Mouse (Mus musculus): ENCODE measurements around the gene Gstcd. TPM values are rescaled to one million over a fixed set of nuclear protein-coding genes. Genes with fewer than 3 reads are reported as not detected.
A peak's percentile ranks its signal among the peaks of the same experiment; 100 is the strongest.

Gstcd gene
- total and polyA plus RNA-seq, 2 experiments from 2014 or later: 1.2 to 4.4 TPM

- no peak overlapping the region for H3K4me3 ChIP-seq (ENCODE audit: low read depth, low read length)
- WGBS: 53% methylated on average over 3 of the region's 3 CpGs
- H3K27me3 ChIP-seq (ENCODE audit: control insufficient read depth, insufficient read depth, low read length): no peaks in the 10 kb centered on the region
- ATAC-seq (ENCODE audit: insufficient read depth, low read depth) (no peak), DNase-seq (ENCODE audit: low spot score) (peak; percentile 32)
- H3K27ac ChIP-seq (ENCODE audit: low read depth): no peak overlapping the region
- no peak overlapping the region for H3K9ac ChIP-seq (replicated peaks; ENCODE audit: low read depth, low read length)
- peaks cover 20% of the 10 kb centered on the region for H3K36me3 ChIP-seq (replicated peaks; ENCODE audit: control insufficient read depth, insufficient read depth, low read length)
- no peak overlapping the region for H3K4me2 ChIP-seq (ENCODE audit: low read depth, low read length)
- TF ChIP-seq EP300 (IDR thresholded peaks at IDR 0.05; ENCODE audit: low read depth): no peak
- TF ChIP-seq CTCF (IDR thresholded peaks at IDR 0.05; ENCODE audit: low read depth): peak; percentile 53
- peaks cover 6% of the 10 kb centered on the region for H3K4me1 ChIP-seq (ENCODE audit: control insufficient read depth, insufficient read depth)
- H3K9me3 ChIP-seq (replicated peaks; ENCODE audit: control insufficient read depth, low read length): no peaks in the 10 kb centered on the region
Measured at GRCm38 (mm10) chr3:133085858-133086257, 6.0 kb downstream of the Gstcd start.

DNA sequence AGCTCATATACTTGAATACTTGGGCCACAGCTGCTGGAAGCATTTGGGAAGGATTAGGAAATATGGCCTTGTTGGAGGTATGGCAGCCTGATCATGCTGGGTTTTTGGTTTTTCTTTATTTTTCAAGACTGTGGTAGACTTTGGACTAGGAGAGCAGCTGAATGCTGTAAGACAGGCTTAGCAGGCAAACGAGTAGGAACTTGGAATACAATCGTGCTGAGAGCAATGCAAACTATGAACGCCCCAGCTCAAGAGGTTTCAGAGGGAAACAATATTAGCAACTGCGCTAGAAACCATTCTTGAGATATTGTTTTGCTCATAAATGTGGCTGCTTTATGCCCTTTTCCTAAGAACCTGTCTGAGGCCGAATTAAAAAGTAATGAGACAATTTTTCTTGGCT is 9.1 kb downstream of the Gstcd start:
- no peak overlapping the region for H3K4me2 ChIP-seq (ENCODE audit: low read depth, low read length)
- H3K27me3 ChIP-seq (ENCODE audit: control insufficient read depth, insufficient read depth, low read length): no peaks in the 10 kb centered on the region
- no peak for ATAC-seq (ENCODE audit: insufficient read depth, low read depth)
- H3K4me1 ChIP-seq (ENCODE audit: control insufficient read depth, insufficient read depth): no peaks in the 10 kb centered on the region
- H3K36me3 ChIP-seq (replicated peaks; ENCODE audit: control insufficient read depth, insufficient read depth, low read length): peaks cover 20% of the 10 kb centered on the region
- H3K9me3 ChIP-seq (replicated peaks; ENCODE audit: control insufficient read depth, low read length): no peaks in the 10 kb centered on the region
- TF ChIP-seq CTCF (IDR thresholded peaks at IDR 0.05; ENCODE audit: low read depth): no peak
- H3K4me3 ChIP-seq (ENCODE audit: low read depth, low read length): no peak overlapping the region
- no peak overlapping the region for H3K27ac ChIP-seq (ENCODE audit: low read depth)
- 88% methylated on average over 5 of the region's 5 CpGs for WGBS
- H3K9ac ChIP-seq (replicated peaks; ENCODE audit: low read depth, low read length): no peak overlapping the region
- DNase-seq (ENCODE audit: low spot score): no peak

DNA sequence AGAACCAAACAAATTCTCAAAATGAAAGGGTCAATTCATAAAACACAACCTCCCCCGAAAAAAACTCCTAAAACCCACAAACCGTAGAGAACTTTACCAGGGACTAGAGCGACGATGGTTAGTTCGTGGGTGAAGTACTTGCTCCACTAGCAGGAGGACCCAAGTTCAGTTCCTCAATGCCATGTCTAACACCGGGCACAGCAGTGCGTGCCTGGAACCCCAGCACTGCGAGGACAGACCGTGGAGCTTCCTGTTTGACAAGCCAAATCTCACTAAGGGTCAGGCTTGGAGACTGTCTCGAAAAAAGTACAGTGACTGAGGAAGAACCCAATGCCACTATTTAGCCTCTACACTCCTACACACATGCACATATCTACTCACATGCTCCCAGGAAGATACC is 16.3 kb downstream of the Gstcd start:
- ATAC-seq (ENCODE audit: insufficient read depth, low read depth) (no peak), DNase-seq (ENCODE audit: low spot score) (no peak)
- H3K4me2 ChIP-seq (ENCODE audit: low read depth, low read length): no peak overlapping the region
- H3K36me3 ChIP-seq (replicated peaks; ENCODE audit: control insufficient read depth, insufficient read depth, low read length): peaks cover 7% of the 10 kb centered on the region; the same call in 1 of the 2 replicates
- H3K9me3 ChIP-seq (replicated peaks; ENCODE audit: control insufficient read depth, low read length): no peaks in the 10 kb centered on the region
- no peak for TF ChIP-seq EP300 (IDR thresholded peaks at IDR 0.05; ENCODE audit: low read depth)
- no peak for TF ChIP-seq CTCF (IDR thresholded peaks at IDR 0.05; ENCODE audit: low read depth)
- H3K4me3 ChIP-seq (ENCODE audit: low read depth, low read length): no peak overlapping the region
- H3K4me1 ChIP-seq (ENCODE audit: control insufficient read depth, insufficient read depth): no peaks in the 10 kb centered on the region
- no peaks in the 10 kb centered on the region for H3K27me3 ChIP-seq (ENCODE audit: control insufficient read depth, insufficient read depth, low read length)
- WGBS: 78% methylated on average over 10 of the region's 10 CpGs
- no peak overlapping the region for H3K27ac ChIP-seq (ENCODE audit: low read depth)
- H3K9ac ChIP-seq (replicated peaks; ENCODE audit: low read depth, low read length): no peak overlapping the region

- Histone ChIP-seq H3K9ac (replicated peaks; ENCODE audit: low read depth, low read length) (no peak overlapping the region), H3K27me3 (ENCODE audit: control insufficient read depth, insufficient read depth, low read length) (no peaks in the 10 kb centered on the region), H3K27ac (ENCODE audit: low read depth) (no peak overlapping the region), H3K36me3 (replicated peaks; ENCODE audit: control insufficient read depth, insufficient read depth, low read length) (0 out of 2 replicates have a peak, but pooled peaks cover 6% of the 10 kb centered on the region), H3K9me3 (replicated peaks; ENCODE audit: control insufficient read depth, low read length) (no peaks in the 10 kb centered on the region), H3K4me3 (ENCODE audit: low read depth, low read length) (no peak overlapping the region), H3K4me1 (ENCODE audit: control insufficient read depth, insufficient read depth) (no peaks in the 10 kb centered on the region), H3K4me2 (ENCODE audit: low read depth, low read length) (no peak overlapping the region)
- TF ChIP-seq EP300 (IDR thresholded peaks at IDR 0.05; ENCODE audit: low read depth): no peak
- no peak for TF ChIP-seq CTCF (IDR thresholded peaks at IDR 0.05; ENCODE audit: low read depth)
- WGBS: 85% methylated on average over 2 of the region's 2 CpGs
- no peak for ATAC-seq (ENCODE audit: insufficient read depth, low read depth)
- no peak for DNase-seq (ENCODE audit: low spot score)
Measured at GRCm38 (mm10) chr3:133052068-133052467, 39.8 kb downstream of the Gstcd start.

DNA sequence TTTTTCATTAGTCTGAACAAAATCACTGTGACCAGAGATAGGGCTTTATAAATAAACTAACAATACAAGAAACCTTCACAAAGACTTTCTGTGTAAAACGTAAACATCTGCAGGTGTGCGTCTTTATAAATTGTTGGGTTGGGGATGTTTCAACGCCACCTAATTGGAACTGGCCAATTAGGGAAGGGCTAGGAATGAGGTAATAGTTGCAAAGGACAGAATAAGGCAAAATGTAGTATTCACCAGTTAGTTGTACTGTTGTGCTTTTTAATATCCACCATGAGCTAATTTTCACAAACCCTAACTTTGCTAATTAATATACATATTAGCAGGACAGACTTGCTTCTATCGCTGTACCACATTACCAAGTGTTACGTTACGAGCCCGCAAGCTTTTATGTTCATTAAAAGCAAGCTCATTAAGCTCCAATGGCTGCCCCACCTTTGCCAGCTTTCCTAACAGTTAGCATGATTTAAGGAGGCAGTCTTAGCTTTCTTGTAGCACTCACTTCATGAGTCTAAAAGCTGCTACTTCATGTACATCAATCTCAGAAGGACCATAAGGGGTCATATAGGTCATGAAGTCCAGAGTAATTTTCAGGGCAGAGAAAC is 58.6 kb downstream of the Gstcd start:
- 97% methylated on average over 7 of the region's 7 CpGs for WGBS
- no peak overlapping the region for H3K27ac ChIP-seq (ENCODE audit: low read depth)
- no peak overlapping the region for H3K4me2 ChIP-seq (ENCODE audit: low read depth, low read length)
- H3K4me1 ChIP-seq (ENCODE audit: control insufficient read depth, insufficient read depth): no peaks in the 10 kb centered on the region
- ATAC-seq (ENCODE audit: insufficient read depth, low read depth): no peak
- DNase-seq (ENCODE audit: low spot score): no peak
- TF ChIP-seq CTCF (IDR thresholded peaks at IDR 0.05; ENCODE audit: low read depth) (no peak), EP300 (IDR thresholded peaks at IDR 0.05; ENCODE audit: low read depth) (no peak)
- H3K9ac ChIP-seq (replicated peaks; ENCODE audit: low read depth, low read length): no peak overlapping the region
- no peaks in the 10 kb centered on the region for H3K27me3 ChIP-seq (ENCODE audit: control insufficient read depth, insufficient read depth, low read length)
- no peaks in the 10 kb centered on the region for H3K9me3 ChIP-seq (replicated peaks; ENCODE audit: control insufficient read depth, low read length)
- H3K4me3 ChIP-seq (ENCODE audit: low read depth, low read length): no peak overlapping the region
- no peaks in the 10 kb centered on the region for H3K36me3 ChIP-seq (replicated peaks; ENCODE audit: control insufficient read depth, insufficient read depth, low read length)

GRCm38 (mm10) chr3:133026977-133027376 is 64.9 kb downstream of the Gstcd start:
- H3K27ac ChIP-seq (ENCODE audit: low read depth): no peak overlapping the region
- no peaks in the 10 kb centered on the region for H3K27me3 ChIP-seq (ENCODE audit: control insufficient read depth, insufficient read depth, low read length)
- no peak for TF ChIP-seq EP300 (IDR thresholded peaks at IDR 0.05; ENCODE audit: low read depth)
- TF ChIP-seq CTCF (IDR thresholded peaks at IDR 0.05; ENCODE audit: low read depth): no peak
- H3K4me1 ChIP-seq (ENCODE audit: control insufficient read depth, insufficient read depth): no peaks in the 10 kb centered on the region
- DNase-seq (ENCODE audit: low spot score): no peak
- no peak for ATAC-seq (ENCODE audit: insufficient read depth, low read depth)
- 84% methylated on average over 2 of the region's 2 CpGs for WGBS
- H3K9me3 ChIP-seq (replicated peaks; ENCODE audit: control insufficient read depth, low read length): no peaks in the 10 kb centered on the region
- H3K4me3 ChIP-seq (ENCODE audit: low read depth, low read length): no peak overlapping the region
- no peak overlapping the region for H3K4me2 ChIP-seq (ENCODE audit: low read depth, low read length)
- H3K36me3 ChIP-seq (replicated peaks; ENCODE audit: control insufficient read depth, insufficient read depth, low read length): no peaks in the 10 kb centered on the region
- H3K9ac ChIP-seq (replicated peaks; ENCODE audit: low read depth, low read length): no peak overlapping the region

All from heart, postnatal 0 days (tissue).